Mouse (Mus musculus): ENCODE measurements around the gene 2310011J03Rik. TPM values are rescaled to one million over a fixed set of nuclear protein-coding genes. Genes with fewer than 3 reads are reported as not detected.
A peak's percentile ranks its signal among the peaks of the same experiment; 100 is the strongest.

The 2310011J03Rik gene
- total RNA-seq, 2 experiments from 2014 or later: 16.4 to 45.0 TPM

DNA sequence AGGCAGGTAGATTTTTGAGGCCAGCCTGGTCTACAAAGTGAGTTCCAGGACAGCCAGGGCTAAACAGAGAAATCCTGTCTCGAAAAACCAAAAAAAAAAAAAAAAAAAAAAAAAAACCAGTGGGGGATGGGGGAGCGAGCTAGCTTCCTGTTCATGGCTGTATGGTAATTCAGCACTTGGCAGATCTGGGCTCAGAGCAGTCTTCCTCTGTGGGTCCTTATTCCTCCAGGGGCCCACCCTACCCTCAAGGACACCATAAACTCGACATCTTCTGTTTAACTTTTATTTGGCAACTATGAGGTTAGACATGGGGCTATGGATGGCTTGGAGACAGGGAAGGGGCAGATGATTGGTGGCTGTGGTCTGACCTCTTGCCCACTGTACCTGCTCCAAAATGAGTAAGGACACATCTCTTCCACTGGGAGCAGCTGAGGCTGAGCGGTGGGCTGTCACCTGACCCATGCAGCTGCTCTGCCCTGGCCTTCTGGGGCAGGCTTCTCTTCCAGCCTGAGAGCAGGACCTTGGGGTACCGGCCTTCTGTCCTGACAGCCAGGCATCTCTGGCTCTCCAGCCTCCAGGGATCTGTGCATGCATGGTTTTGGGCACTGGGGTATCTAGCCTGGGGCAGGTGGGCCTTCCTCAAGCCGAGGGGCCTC lies 805 bp upstream of the 2310011J03Rik start:
- no peak for ATAC-seq (replicated peaks; ENCODE audit: poor library complexity, severe bottlenecking)

- ATAC-seq (replicated peaks; ENCODE audit: poor library complexity, severe bottlenecking): no peak
Observed at GRCm38 (mm10) chr10:80317011-80317410, 3.3 kb downstream of the 2310011J03Rik start.

DNA sequence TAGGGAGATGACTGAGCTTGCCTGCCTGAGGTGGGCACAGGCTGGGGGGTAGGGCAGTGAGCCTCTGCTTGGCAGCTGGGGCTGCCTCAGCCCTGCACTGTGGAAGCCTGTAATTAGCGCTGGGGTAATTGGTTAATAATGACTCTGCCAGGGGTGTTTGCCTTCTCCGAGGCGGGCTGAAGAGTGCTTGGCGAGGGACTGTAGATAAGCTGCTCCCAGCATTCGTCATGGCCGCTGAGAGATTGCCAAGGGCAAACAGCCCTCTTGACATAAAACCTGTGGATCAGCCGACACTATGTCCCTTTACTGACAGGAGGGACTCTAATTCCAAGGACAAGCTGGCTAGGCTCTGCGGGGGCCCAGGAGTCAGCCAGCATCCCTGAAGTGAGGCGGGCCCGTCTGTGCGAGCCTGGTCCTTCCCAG lies 4.0 kb downstream of the 2310011J03Rik start:
- ATAC-seq (replicated peaks; ENCODE audit: poor library complexity, severe bottlenecking): no peak

DNA sequence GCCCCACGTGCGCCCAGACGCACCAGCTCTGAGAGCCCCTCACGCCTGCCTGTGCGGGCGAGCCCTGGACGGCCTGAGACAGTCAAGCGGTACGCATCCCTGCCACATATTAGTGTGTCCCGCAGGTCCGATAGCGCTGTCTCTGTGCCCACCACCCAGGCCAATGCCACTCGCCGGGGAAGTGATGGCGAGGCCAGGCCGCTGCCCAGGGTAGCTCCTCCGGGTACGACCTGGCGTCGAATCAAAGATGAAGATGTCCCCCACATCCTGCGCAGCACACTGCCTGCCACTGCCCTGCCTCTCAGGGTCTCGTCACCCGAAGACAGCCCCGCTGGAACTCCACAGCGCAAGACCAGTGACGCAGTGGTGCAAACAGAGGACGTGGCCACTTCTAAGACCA lies 5.0 kb downstream of the 2310011J03Rik start:
- ATAC-seq (replicated peaks; ENCODE audit: poor library complexity, severe bottlenecking): no peak

DNA sequence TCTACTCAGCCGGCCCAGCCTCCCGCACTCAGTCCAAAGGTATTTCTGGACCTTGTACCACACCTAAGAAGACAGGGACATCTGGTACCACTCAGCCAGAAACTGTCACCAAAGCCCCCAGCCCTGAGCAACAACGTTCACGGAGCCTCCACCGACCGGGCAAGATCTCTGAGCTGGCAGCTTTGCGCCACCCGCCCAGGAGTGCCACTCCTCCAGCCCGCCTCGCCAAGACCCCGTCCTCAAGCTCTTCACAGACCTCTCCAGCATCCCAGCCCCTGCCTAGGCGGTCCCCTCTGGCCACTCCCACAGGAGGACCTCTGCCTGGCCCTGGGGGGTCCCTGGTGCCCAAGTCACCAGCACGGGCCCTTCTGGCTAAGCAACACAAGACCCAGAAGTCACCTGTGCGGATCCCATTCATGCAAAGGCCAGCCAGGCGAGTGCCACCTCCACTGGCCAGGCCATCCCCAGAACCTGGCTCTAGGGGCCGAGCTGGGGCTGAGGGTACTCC lies 5.8 kb downstream of the 2310011J03Rik start:
- ATAC-seq (replicated peaks; ENCODE audit: poor library complexity, severe bottlenecking): no peak

DNA sequence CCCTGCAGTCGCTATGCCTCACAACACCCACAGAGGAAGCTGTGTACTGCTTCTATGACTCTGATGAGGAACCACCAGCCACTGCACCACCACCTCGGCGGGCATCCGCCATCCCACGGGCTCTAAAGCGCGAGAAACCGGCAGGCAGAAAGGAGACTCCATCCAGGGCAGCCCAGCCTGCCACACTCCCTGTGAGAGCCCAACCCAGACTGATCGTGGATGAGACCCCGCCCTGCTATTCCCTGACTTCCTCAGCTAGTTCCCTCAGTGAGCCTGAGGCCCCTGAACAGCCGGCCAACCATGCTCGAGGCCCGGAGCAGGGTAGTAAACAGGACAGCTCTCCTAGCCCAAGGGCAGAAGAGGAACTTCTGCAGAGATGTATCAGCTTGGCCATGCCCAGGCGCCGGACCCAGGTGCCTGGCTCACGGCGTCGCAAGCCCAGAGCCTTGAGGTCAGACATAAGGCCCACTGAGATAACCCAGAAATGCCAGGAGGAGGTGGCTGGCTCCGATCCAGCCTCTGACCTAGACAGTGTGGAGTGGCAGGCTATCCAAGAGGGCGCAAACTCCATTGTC lies 6.6 kb downstream of the 2310011J03Rik start:
- ATAC-seq (replicated peaks; ENCODE audit: poor library complexity, severe bottlenecking): peak; percentile 58

DNA sequence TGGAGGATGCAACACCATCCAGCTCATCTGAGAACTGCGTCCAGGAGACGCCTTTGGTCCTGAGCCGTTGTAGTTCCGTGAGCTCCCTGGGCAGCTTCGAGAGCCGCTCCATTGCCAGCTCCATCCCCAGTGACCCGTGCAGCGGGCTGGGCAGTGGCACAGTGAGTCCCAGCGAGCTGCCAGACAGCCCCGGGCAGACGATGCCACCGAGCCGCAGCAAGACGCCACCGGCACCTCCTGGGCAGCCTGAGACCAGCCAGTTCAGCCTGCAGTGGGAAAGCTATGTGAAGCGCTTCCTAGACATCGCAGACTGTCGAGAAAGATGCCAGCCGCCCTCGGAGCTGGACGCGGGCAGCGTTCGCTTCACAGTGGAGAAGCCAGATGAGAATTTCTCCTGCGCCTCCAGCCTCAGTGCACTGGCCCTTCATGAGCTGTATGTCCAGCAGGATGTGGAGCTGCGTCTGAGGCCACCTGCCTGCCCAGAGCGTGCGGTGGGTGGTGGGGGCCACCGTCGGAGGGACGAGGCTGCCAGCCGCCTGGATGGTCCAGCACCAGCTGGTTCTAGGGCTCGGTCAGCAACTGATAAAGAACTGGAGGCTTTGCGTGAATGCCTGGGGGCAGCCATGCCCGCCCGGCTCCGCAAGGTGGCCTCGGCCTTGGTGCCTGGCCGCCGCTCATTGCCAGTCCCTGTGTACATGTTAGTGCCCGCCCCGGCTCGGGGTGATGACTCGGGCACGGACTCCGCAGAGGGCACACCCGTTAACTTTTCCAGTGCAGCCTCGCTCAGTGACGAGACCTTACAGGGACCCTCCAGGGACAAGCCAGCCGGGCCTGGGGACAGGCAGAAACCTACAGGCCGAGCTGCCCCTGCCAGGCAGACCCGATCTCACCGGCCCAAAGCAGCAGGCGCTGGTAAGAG lies 7.5 kb downstream of the 2310011J03Rik start:
- no peak for ATAC-seq (replicated peaks; ENCODE audit: poor library complexity, severe bottlenecking)

GRCm38 (mm10) chr10:80311560-80311959 lies 8.8 kb downstream of the 2310011J03Rik start:
- ATAC-seq (replicated peaks; ENCODE audit: poor library complexity, severe bottlenecking): no peak

- peak; percentile 83 for ATAC-seq (replicated peaks; ENCODE audit: poor library complexity, severe bottlenecking)
Observed at GRCm38 (mm10) chr10:80304862-80305261, 15.5 kb downstream of the 2310011J03Rik start.

DNA sequence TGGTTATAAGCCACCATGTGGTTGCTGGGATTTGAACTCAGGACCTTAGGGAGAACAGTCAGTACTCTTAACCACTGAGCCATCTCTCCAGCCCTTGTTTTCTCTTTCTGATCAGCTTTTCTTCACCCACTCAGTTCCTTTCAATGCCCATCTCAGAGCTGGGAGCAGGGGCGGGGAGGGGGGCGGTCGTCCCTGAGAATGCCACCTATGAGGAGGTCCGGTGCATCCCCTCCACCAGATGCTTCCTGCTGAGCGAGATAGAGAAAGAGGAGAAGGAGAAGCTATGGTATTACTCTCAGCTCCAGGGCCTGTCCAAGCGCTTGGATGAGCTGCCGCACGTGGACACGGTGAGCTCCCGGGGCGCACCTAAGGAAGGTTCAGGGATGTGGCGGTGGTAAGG lies 15.9 kb downstream of the 2310011J03Rik start:
- ATAC-seq (replicated peaks; ENCODE audit: poor library complexity, severe bottlenecking): peak; percentile 25

DNA sequence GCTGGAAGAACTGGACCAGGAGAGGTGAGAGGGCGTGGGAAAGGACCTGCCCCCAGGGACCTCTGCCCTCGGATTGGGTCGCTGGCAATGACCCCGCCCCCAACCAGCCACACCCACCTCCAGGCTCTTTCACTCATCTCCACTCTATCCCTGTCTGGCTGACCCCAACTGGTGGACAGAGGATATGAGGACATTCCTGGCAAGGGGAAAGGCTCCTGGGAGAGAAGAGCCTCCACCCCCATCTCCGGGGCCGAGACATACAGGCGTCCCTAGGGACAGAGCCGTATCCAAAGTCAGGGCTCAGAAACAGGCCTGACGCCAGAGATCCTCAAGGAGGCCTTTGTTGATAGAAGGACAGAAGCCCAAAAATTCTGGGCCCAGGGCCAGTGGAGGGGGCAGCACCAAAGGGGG lies 17.9 kb downstream of the 2310011J03Rik start:
- ATAC-seq (replicated peaks; ENCODE audit: poor library complexity, severe bottlenecking): no peak

DNA sequence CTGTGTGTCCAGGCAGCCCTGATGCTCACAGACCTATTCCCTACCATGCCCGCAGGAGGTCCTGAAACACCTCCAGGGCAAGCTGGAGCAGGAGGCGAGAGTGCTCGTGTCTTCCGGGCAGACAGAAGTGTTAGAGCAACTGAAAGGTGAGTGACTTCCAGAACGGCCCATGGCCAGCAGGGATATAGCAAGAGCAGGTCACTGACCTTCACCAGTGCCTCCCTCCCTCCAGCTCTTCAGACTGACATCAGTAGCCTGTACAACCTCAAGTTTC lies 18.3 kb downstream of the 2310011J03Rik start:
- no peak for ATAC-seq (replicated peaks; ENCODE audit: poor library complexity, severe bottlenecking)

DNA sequence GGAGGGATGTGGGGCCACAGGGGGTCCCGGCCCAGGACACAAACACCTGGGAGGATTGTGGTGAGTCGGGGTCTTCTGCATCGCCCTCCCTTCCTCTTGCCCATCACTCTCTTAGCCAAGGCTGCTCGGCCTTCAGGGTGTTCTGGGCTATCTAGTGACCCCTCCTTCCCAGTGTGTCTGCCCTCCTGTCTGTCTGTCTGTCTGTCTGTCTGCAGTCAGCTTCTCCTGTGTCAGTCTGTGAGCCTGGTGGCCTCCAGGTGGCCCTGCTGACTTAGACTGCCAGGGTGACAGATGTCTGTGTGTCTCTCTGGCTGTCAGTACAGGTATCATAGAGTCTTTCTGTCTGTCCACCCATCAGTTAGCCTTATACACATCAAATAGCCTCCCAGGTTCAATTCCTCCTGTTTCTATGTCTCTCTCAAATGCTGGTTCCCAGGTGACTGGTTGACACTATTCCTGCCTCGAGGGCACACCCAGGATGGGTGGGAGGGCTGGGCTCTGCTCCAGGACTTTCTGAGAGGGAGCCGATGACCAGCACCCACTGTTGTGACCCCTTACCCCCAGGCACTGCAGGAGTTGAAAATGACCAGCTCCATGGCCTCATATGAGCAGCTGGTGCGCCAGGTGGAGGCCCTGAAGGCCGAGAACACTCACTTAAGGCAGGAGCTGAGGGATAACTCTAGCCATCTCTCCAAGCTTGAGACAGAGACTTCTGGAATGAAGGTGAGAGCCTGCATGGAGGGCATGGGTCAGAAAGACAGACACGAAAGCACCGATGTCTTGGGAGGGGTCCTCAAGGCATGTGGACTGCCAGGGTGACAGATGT lies 18.9 kb downstream of the 2310011J03Rik start:
- no peak for ATAC-seq (replicated peaks; ENCODE audit: poor library complexity, severe bottlenecking)

- no peak for ATAC-seq (replicated peaks; ENCODE audit: poor library complexity, severe bottlenecking)
Observed at GRCm38 (mm10) chr10:80300672-80301181, 19.6 kb downstream of the 2310011J03Rik start.

DNA sequence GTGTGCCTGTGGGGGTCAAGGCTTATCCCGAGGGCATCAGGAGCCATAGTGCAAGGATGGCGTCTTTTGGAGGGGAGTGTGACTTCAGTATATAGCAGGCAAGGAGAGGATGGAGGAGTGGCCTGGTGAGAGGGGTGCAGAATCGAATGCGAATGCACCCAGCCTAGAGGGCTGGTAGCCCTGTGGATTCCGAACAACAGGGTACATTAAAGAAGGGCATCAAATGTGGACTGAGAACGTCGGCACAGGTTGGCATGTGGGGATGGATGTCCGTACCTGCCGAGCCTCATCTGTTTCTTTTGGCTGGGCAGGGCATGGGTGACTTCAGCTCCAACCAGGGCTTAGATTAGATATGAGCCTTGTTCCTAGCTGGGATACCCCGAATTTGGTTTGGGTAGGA lies 20.5 kb downstream of the 2310011J03Rik start:
- ATAC-seq (replicated peaks; ENCODE audit: poor library complexity, severe bottlenecking): no peak

- no peak for ATAC-seq (replicated peaks; ENCODE audit: poor library complexity, severe bottlenecking)
Observed at GRCm38 (mm10) chr10:80299301-80299700, 21.0 kb downstream of the 2310011J03Rik start.

DNA sequence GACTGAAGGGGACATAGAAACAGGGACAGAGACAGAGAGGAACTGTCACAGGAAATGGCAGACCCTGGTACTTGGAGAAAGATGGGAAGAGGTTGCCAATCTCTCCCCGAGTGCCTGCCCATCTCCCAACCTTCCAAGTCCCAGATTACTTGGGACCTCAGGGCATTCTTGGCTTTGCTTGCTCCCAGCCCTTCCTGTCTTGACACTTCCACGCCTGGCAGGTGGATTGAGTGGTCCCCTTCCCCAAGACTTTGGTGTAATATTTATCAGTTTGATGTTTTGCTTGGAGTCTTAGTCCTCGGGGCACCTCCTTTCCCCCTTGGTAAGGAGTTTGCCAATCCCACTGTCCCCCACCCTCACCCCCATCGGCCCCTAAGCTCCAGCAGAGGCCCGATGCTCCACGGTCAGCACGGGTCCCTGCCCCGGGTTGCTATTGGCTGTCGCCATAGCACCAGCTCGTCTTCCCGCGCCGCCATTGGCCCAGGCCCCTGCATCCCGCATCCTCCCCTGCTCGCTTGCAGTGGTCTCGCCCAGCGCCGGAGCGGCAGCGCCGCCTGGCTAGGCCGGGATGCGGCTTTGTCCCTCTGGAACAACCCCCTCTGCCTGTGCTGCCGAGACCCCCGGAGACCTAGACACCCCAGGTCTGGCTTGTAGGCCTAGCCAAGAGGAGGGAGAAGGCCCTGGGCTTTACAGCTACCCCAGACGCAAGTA lies 21.6 kb downstream of the 2310011J03Rik start:
- peak; percentile 33; the same call in 1 of the 2 replicates for ATAC-seq (replicated peaks; ENCODE audit: poor library complexity, severe bottlenecking)

GRCm38 (mm10) chr10:80297526-80298133 lies 22.7 kb downstream of the 2310011J03Rik start:
- no peak for ATAC-seq (replicated peaks; ENCODE audit: poor library complexity, severe bottlenecking)

DNA sequence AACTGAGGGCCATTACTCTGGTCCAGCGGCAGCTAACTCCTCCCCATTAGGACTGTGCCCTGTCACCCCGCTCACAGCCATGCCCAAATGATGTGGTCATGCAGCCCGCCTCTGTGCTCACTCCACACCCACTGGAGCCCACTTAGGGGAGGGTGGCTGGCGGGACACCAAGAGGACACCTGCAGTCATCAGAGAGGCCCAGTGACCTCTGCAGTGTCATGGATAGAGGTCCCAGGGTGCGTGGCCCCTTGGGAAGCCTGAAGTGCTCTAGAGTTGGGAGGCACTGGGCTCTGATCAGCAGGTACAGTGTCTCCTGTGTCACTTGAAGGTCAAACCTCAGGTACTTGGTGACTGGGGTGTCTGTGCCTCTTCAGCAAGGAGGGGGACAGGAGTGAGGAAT lies 23.5 kb downstream of the 2310011J03Rik start:
- no peak for ATAC-seq (replicated peaks; ENCODE audit: poor library complexity, severe bottlenecking)

All from granulocyte monocyte progenitor cell, adult 5-6 weeks (primary cell).